Mouse (Mus musculus) cerebellum, adult 11-12 months (tissue): ENCODE measurements at regions not wholly inside any gene's neighbourhood (a gene's known extent, or its start where the extent isn't known, plus 50 kb on each side); places are given as distances from the start of the nearest gene placed in this dataset.

Experiments
- DNase-seq: peaks from one replicate; pipeline ENCODE4 v3.0.0; 2022

DNA sequence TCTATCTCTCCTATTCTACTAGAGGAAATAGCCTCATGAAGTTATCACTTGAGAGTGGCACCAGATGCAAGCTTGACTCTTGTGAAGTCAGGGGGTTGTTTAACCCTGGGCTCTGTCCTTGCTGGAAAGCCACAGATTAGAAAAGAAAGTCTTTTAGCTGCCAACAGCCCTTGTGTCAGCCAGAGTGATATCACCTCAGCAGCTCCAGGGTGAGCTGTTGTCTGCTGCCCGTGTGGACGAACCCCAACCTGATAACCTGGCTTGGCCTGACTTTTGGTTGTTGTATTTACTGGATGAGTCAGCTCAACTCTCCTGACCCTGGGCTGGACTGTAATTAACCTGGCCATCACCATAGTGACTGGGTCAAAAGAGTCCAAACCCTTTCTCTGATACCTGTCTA lies 88.6 kb upstream of the Serbp1 start:
- no peak for DNase-seq

GRCm38 (mm10) chr6:67146708-67147107 lies 91.3 kb upstream of the Serbp1 start:
- no peak for DNase-seq

DNA sequence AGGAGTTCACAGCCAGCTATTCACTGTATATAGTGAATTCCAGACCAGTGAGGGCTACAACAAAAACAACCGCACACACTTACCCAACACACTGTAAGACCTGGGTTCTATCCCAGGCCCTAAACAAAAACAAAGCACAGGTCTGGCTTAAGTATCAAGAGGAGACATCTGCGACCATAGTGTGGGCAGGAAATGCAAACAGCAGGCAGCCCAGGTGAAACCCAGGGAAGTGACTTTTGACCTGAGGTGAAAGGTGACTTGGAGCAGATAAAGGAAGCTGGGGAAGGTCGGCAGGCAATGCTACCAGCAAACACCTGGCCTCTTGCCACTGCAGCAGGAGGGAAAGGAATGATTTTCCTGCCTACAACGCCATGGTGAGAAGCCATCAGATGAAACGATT lies 92.0 kb upstream of the Serbp1 start:
- DNase-seq, result no peak

DNA sequence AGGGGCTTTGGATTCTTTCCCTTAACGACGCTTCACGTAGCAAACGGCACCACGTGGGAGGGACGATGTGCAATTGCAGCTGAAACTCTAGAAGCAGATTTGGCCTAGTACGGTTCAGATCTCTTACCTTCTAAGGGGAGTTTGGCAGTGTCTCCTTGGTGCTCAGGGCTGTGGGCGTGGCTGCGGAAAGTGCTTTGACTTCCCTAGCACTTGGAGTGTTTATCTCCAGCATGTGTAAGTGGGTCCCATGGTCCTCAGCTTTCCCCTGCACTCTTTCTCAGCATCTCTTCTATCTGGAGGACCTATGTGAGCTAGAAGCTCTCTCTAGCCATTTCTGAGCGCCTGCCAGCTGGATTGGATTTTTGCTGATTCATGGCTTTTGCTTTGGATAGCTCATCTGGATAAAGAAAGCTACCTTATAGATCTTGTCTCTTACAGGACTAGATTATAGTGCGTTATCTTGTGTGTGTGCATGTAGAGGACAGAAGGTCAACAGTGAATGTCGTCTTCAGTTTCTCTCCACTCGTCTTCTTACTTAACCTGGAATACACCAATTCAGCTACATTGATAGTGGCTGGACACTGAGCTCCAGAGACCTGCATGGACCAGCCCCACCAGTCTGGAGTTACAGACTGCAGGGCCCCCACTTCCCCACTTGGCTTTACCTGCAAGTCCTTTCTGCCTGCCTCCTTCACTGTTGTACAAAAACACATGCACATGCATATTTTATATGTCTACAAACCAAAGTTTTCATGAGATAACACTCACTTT lies 92.8 kb upstream of the Serbp1 start:
- no peak for DNase-seq

DNA sequence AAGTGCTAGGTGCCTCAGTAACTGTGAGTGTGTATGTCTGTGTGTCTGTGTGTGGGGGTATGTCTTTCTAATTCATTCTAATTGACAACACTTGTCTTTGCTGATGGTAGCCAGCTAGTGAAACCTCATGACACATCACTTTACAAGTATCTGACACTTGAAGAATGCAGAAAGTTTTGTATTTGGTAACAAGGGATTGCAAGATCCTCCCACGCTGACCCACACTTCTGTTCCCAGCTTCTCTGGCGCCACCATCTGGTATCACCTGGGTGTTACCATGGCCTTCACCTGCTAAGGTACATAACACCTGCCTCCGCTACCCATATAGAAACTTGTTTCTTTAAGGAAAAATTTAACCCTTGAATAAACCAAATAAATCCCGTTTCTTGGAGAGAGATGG lies 95.8 kb upstream of the Serbp1 start:
- DNase-seq, result peak; percentile 47

DNA sequence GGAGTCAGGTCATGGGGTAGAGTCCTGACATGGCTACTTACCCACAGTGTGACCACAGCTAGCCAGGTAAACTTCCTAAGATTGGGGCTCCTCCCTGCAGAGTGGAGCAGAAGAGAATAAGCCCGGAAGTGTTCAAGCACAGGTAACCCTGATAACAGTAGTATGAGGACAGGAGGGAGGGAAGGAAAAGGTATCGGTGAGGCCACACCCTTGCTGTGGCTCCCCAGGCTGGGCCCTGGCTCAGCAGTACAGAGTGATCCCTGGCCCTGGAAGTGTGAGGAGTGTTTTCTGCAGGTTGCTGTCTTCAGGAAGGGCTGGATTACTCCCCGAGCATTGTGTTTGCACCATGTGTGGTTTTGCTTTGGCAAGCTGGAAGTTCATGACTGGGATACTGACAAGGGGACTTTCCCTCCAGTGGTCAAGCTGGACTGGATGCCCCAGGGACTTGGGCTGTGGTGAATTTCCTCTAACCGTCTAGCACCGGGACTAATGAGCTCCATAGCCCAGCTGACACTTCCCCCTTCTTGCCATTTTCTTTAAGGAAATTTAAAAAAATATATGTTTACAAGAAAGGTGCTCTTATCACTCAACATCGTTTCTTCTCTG lies 97.2 kb upstream of the Serbp1 start:
- no peak for DNase-seq

DNA sequence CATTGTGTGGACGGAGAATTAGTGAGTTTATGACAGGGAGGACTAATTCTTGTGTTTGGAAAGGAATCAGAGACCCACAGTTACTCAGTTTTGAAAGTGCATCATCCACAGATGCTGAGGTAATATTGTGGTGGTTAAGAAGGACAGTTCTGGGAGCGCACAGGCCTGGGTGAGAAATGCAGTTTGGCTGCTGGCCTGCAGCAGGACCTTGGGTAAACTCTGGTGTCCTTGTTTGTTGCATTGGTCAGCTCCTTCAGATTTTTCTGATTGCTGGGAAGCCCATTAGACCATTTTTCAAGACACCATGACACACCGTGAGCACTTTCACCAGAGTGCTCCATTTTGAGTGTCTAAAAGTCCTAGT lies 99.0 kb upstream of the Serbp1 start:
- DNase-seq, result no peak

- DNase-seq, result peak; percentile 60
Measured at GRCm38 (mm10) chr6:67138302-67139011, 99.5 kb upstream of the Serbp1 start.

DNA sequence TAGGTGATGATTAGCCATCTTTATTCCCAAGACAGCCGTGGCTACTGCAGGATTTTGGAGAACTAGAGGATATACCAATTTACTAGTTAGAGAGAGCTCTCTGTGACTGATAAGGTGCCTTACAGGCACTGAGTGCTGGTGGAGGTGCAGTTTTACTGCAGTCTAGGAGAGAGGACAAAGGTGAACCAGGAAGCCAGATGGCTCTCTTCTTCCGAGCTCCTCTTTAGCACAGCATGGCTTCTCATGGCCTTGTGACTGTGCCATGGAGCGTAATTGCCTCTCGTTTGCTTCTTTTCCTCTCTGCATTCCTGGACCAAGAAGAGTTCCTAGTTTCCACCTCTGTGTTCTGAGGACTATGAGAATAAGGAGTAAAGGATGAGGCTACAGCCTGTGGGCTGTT lies 100.2 kb upstream of the Gadd45a start:
- DNase-seq, result peak; percentile 58

- DNase-seq, result no peak
Measured at GRCm38 (mm10) chr6:67134915-67135314, 97.7 kb upstream of the Gadd45a start.

GRCm38 (mm10) chr6:67130540-67131301 lies 93.5 kb upstream of the Gadd45a start:
- DNase-seq, result no peak

GRCm38 (mm10) chr6:67129626-67130025 lies 92.4 kb upstream of the Gadd45a start:
- DNase-seq, result no peak

DNA sequence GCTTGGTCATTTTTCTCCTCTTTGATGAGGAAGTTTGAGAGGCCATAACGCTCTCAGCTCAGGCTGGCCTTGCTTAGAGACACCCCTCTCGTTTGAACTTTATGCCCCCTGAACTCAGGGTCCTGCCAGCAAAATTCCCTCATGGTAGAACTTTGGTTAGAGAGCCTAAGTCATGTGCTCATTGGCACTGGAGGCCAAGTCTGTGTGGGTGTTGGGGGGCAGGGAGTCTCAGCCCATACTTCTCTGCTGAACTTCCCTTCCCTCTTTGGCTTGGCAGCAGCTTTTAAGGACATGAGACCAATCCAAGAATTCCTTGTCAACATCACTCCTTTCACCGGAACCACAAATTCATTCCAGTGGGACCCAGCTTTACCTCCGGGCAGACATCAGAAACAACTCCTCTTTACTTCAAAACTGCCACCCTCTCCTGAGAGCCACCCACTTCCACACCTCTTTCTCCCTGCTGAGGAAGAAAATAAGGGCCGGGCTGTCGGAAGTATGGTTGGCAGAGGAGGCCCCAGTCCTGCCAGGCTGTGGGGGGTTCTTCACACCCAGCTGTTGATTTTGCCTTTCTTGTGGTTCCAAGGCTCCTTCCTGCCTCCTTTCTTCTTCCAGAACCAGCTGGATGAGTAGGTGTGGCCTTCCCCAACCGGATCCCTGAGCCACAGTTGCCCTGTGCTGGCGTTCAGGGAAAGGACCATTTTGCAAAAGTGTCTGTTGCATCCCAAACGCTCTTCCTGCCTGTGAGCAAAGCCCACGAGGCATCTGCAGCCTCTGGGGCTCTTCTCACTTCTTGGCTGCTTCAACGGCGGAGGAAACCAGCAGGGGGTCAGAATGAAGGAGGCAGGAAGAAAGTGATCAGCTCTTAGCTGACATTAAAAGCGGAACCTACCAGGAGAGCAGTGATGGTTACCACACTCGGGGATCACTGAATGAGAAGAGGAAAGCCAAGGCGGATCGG lies 91.5 kb upstream of the Gadd45a start:
- DNase-seq, result no peak

DNA sequence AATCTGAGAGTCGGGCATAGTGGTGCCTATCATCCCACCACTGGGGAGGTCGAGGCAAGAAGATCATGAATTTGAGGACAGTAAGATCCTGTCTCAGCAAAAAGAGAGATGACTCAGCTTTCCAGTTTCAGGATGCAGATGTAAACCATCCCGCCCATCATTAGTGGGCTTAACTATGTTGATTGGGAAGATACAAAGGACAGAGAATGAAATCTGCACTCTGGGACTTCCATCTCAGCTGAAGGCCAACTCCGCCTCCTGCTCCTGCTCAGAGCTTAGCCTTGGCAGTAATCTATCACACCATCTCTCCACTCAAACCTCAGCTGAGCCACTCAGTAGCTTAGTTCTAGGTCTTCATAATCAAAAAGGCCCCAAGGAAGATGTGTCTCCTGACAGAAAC lies 90.5 kb upstream of the Gadd45a start:
- DNase-seq, result no peak

DNA sequence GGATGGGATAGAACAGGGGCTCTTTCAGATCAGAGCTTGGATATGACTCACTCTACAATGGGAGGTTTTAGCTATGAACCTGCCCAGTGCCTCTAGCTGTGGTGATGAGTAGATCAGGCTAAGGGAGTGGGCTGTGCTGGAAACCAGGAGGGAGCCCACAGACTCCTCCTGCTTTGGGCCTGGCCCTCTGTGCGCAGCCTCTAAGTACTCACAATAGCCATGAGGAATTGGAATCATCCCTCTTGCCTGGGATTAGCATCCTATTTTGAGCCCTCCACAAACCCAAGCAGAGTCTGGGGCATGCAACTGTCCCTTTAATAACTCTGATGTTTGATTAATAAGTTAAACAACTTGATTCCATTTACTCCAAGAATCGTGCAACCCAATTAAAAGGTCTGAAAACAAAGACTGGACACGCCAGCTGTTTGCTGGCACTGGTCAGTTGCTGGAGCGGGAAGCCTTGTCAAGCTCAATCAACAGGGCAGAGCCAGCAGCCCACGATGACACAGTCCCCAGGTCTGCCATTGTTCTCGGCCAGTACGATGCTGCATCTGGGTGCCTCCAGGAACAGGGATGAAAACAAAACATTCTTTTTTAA lies 88.6 kb upstream of the Gadd45a start:
- DNase-seq, result no peak

GRCm38 (mm10) chr6:67124089-67124488 lies 86.8 kb upstream of the Gadd45a start:
- no peak for DNase-seq

DNA sequence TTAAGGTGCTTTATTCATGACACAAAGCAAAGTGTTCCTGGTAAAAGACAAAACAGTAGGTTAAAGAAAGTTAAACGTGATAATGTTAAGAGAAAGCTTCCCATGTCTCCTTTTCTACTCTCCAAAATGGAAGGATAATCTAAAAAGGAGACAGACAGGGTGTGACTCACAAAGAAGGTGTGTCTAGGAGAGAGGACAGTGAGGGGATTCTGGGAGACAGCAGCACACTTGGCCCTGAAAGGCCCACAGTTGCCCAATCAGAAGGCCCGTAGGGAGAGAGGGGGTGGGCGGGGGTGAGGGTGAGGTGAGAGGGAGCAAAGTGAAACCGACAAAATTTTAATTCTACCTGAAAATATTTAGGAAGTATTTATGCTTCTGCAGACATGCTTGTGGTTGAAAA lies 85.8 kb upstream of the Gadd45a start:
- DNase-seq, result no peak

- DNase-seq, result no peak
Measured at GRCm38 (mm10) chr6:67116306-67116705, 79.0 kb upstream of the Gadd45a start.

DNA sequence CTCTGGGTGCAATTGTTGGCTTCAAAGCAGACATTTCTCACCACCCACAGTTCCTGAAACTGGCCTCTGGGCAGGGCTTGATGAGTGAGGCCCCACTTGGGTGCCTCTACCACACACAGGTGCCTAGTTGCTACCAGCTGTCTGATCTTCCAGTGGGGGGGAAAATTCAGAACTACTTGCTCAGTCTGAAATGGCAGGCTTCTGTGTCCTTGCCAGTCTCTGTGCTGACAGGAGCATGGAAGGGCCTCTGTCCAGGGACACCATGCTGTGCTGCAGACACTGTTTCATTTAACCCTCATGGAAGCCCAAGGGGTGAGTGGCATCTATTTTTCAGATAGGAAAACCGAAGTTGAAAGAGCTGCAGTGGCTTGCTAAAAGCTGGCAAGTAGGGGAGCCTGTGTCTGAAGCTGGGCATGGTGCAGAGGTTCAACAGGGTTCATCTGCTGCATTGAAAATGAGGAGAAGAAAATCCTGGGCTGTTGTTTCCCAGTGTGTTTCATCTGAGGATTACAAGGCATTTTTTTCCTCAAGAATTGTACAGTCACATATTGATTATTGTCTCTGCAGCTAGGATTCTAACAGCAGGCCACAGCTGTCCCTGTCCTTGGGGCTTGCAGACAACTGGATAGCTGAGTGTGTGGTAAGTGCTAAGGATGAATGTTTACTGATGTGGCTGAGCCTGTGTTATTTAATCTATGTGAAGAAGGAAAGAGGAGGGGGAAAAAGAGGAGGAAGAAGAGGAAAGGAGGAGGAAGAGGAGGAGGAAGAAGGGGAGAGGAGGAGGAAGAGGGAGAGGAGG lies 78.4 kb upstream of the Gadd45a start:
- DNase-seq, result no peak

DNA sequence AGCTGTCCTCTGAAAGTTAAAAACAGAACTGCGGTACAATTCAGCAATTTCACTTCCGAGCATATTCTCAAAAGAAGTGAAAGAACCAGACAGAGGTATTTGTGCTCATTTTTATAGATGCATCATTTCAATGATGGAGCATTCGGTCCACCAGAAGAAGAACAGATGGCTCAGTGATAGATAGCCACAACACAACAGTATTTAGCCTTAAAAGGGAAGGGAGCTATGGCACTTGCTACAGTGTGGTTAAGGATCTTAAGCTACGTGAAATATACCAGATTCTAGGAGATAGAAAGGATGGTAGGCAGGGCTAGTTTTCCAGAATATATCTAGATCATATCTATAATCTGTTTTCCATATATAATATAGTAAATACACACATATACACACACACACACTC lies 77.5 kb upstream of the Gadd45a start:
- DNase-seq, result no peak

DNA sequence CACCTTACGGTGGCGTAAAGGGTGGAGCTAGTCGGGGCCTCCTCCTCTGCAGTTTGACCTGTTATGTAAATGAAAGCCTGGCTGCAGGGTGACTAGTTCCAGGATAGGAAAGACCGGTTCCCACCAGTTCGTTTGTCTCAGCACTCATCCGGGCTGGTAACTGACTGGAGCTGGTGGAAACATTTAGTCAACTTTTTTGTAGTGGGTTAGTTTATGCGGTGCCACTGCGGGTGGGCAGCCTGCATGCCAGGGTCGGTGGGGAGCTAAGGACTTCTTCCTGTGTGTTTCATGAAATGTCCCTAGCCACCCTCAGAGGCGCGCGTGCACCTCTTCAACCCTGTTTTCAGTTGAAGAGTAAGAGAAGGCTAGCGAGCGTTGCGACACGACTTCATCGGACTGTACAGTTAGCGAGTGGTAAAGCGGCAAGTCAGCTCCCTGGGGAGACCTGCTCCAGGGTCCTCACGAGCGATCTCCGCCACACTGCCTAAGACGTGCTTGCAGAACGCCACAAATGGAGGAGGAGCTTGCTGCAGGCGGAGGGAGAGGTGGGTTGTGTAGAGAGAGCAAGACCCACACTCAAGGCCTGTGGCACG lies 76.5 kb upstream of the Gadd45a start:
- no peak for DNase-seq
